9 mouse cellular contexts compared by ENCODE assay signal in genomic region chr16:35155391-35156305, GRCm38 (mm10). TPM values are rescaled to one million over a fixed set of nuclear protein-coding genes. Genes with fewer than 3 reads are reported as not detected.
DNase-seq lines count a peak whose midpoint lies in the region; ATAC-seq and TF ChIP-seq lines count a peak whose summit lies in the region.
"Had no signal": no experiment of that assay in that cellular context is flagged by ENCODE, and none has a peak within 500 bp of the region (broad histone marks: within the 10 kb centered on the region; RNA-seq: fewer than 3 reads in every experiment).

No protein-coding gene starts in this region.

- H3K9ac ChIP-seq in lung, embryonic 14.5 days: peak overlapping the region; percentile 65

- TF ChIP-seq CTCF in layer of hippocampus, adult 2 months (conservative IDR thresholded peaks at IDR 0.05): peak; percentile 59
- TF ChIP-seq CTCF in lung, embryonic 14.5 days (IDR thresholded peaks at IDR 0.05; ENCODE audit: low read depth): peak; percentile 65

- H3K4me2 ChIP-seq in lung, embryonic 14.5 days: peak overlapping the region; percentile 96

- no peaks in the 10 kb centered on the region for H3K9me3 ChIP-seq in forebrain, embryonic 10.5 days
- no peaks in the 10 kb centered on the region for H3K9me3 ChIP-seq in lung, embryonic 14.5 days (ENCODE audit: low read depth, low read length)

- peak; percentile 8 to 10 for DNase-seq in B cell, adult 2 months
- DNase-seq in brain, adult 2 months (ENCODE audit: low read depth, low spot score): peak; percentile 83
- peak; percentile 55 for DNase-seq in forebrain, embryonic 10.5 days (ENCODE audit: extremely low spot score, low spot score)
- peak; percentile 50 to 67 for DNase-seq in heart, postnatal 36 days
- no peak for DNase-seq in layer of hippocampus, adult 2 months (ENCODE audit: low spot score in 2 of 2)
- peak; percentile 81 for DNase-seq in lung, embryonic 14.5 days
- DNase-seq in ovary, postnatal 10 days (ENCODE audit: low spot score): peak; percentile 37

- peaks cover 90% of the 10 kb centered on the region for H3K27me3 ChIP-seq in forebrain, embryonic 10.5 days (ENCODE audit: poor library complexity, severe bottlenecking)
- peaks cover 58% of the 10 kb centered on the region for H3K27me3 ChIP-seq in lung, embryonic 14.5 days (ENCODE audit: insufficient read depth, low read length)

- ATAC-seq in lung, embryonic 14.5 days (ENCODE audit: insufficient read depth): peak; percentile 62
- no peak for ATAC-seq in activated CD4-positive, CD25-positive, alpha-beta regulatory T cell, adult 4 months
- ATAC-seq: Patski had no signal

- intact Hi-C loops in heart, postnatal 36 days (cut with DNase I): loop anchor here (1.0 to 5.0 kb wide), 3 partner anchors 45 to 98 kb away; no protein-coding TSS in a partner anchor

- H3K4me3 ChIP-seq in forebrain, embryonic 10.5 days: peak overlapping the region; percentile 77
- peak overlapping the region; percentile 79 for H3K4me3 ChIP-seq in layer of hippocampus, adult 2 months
- peak overlapping the region; percentile 65 for H3K4me3 ChIP-seq in lung, embryonic 14.5 days (ENCODE audit: low read depth, low read length)

- peaks cover 54% of the 10 kb centered on the region for H3K4me1 ChIP-seq in forebrain, embryonic 10.5 days
- H3K4me1 ChIP-seq in lung, embryonic 14.5 days (ENCODE audit: insufficient read depth): 0 out of 2 replicates have a peak, but pooled peaks cover 2% of the 10 kb centered on the region

- H3K27ac ChIP-seq in forebrain, embryonic 10.5 days: peak overlapping the region; percentile 84
- peak overlapping the region; percentile 89 for H3K27ac ChIP-seq in layer of hippocampus, adult 2 months
- peak overlapping the region; percentile 69; the same call in 1 of the 2 replicates for H3K27ac ChIP-seq in lung, embryonic 14.5 days (ENCODE audit: low read depth)

- WGBS in forebrain, embryonic 10.5 days: 1% methylated on average over 87 of the region's 87 CpGs
- 2% methylated on average over 87 of the region's 87 CpGs for WGBS in lung, embryonic 14.5 days

- no peaks in the 10 kb centered on the region for H3K36me3 ChIP-seq in forebrain, embryonic 10.5 days (replicated peaks)
- no peaks in the 10 kb centered on the region for H3K36me3 ChIP-seq in lung, embryonic 14.5 days (ENCODE audit: insufficient read depth)

RNA-seq across cellular contexts. Expression of gene Adcy5, which starts 1.0 kb away (rescaled TPM):
- 0.64 and 0.67 TPM in 2 replicates for polyA plus RNA-seq in forebrain, embryonic 10.5 days (2016; fragmentation: Nextera tagmentation; extraction: Ambion mirVana)
- total RNA-seq in heart, postnatal 36 days (2021): 10 to 100 TPM; 48.7 to 57.7 TPM
- 10 to 100 TPM; 74.3 to 76.8 TPM for total RNA-seq in layer of hippocampus, adult 2 months (2021)
- polyA plus RNA-seq in lung, embryonic 14.5 days (2014; fragmentation: Nextera tagmentation; extraction: Ambion mirVana): 1.8 and 1.9 TPM in 2 replicates
- polyA plus RNA-seq in activated CD4-positive, CD25-positive, alpha-beta regulatory T cell, adult 4 months (2017; shearing (Covaris generic)): under 1 TPM; 0.19 to 0.22 TPM

Comparison
In these comparisons a context has a peak if more than half of its experiments do, and no peak if none do; other contexts are left out.
1. DNase-seq: peak in B cell, adult 2 months (2 of 2), brain, adult 2 months (single experiment), forebrain, embryonic 10.5 days (single experiment), heart, postnatal 36 days (2 of 2), lung, embryonic 14.5 days (single experiment) and ovary, postnatal 10 days (single experiment); none in layer of hippocampus, adult 2 months (0 of 2).
2. Peak in every context shown above with its lines, with median percentiles within 50 percentile points of each other: H3K27ac ChIP-seq and H3K4me3 ChIP-seq.